Mouse (Mus musculus): ENCODE data around the gene Klhdc8b. TPM values are rescaled to one million over a fixed set of nuclear protein-coding genes. Genes with fewer than 3 reads are reported as not detected.

The Klhdc8b gene
- polyA plus RNA-seq, 1 experiment from 2014 or later = 36.0 TPM

DNA sequence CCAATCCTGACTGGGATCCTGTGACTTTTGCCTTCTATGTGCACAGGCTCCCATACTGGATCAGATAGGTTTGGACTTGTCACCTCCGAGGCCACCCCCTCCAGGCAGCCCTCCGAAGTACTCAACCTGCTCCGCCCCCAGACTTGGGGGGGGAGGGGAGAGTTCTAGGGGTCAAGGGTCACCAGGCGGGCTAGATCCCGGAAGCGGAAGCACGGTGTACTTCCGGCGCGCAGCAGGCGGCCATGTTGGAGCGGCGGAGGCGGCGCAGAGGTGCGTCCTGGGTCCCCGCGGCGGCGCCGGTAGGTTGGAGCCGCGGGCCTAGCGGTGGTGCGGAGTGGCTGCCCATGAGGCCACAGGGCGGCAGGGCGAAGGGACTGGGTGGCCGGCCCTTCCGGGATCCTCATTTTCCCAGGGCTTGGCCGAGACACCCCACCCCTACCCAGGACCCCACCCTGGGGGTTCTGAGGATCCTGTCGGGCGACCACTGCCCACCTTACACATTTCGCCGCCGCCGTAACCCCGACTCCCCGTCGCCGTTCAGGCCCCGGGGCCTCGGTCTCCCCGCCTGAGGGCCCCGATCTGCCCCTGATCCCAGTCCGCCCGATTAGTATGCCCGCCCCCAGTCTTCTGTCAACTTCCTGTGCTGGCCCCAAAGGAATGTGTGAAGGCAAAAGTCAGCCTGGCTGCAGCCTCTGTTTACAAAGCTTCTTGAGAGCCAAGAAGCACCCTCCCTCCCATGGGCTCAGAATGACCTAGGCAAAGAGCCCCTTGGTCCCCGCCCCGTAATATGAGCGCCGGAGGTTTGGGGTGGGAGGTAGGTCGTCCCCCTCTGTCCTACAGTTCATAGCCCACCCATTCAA is 832 bp downstream of the Klhdc8b start, which contains the start of gene Ccdc71:
Ccdc71 (plus strand) TSS at position 209 of the 860 bp plus-strand sequence.
- Histone ChIP-seq H3K27ac (peak within 1 kb of the TSS; percentile 87), H3K4me3 (replicated peaks) (peak within 1 kb of the TSS; percentile 91), H3K9me3 (no peaks in the 10 kb centered on the region), H3K4me2 (peak within 1 kb of the TSS; percentile 92), H3K4me1 (replicated peaks) (peaks cover 12% of the 10 kb centered on the region), H3K36me3 (peaks cover 29% of the 10 kb centered on the region), H3K9ac (replicated peaks) (peak within 1 kb of the TSS; percentile 90), H3K27me3 (no peaks in the 10 kb centered on the region)
- peak; percentile 66 for ATAC-seq (ENCODE audit: insufficient number of reproducible peaks, insufficient read depth, low FRiP score, low TSS enrichment, low read depth)
- under 1% methylated on average over 52 of the region's 52 CpGs for WGBS

- Histone ChIP-seq H3K4me3 (replicated peaks) (peak overlapping the region; percentile 91), H3K27ac (peak overlapping the region; percentile 87; the same call in 1 of the 2 replicates), H3K4me2 (peak overlapping the region; percentile 92), H3K9me3 (no peaks in the 10 kb centered on the region), H3K4me1 (replicated peaks) (peaks cover 12% of the 10 kb centered on the region), H3K27me3 (no peaks in the 10 kb centered on the region), H3K9ac (replicated peaks) (no peak overlapping the region), H3K36me3 (peaks cover 22% of the 10 kb centered on the region)
- ATAC-seq (ENCODE audit: insufficient number of reproducible peaks, insufficient read depth, low FRiP score, low TSS enrichment, low read depth) = no peak
- WGBS = 95% methylated on average over 1 of the region's 1 CpGs
Observed at GRCm38 (mm10) chr9:108459939-108460318, 1.5 kb downstream of the Klhdc8b start.

DNA sequence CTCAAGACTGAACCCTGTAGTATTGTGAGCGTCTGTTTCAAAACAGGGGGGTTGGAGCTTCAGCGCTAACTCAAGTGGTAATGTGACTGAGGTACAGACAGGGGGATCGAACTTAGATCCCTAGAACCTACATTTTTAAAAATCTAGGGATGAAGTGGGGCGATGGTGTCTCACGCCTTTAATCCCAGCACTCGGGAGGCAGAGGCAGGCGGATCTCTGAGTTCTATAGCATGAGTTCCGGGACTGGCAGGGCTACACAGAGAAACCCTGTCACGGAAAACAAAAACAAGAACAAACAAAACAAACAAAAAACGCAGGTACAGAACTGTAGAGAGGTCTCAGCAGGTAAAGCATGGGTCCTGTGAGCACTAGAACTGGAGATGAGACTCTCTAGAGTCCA is 4.4 kb downstream of the Klhdc8b start:
- 85% methylated on average over 10 of the region's 10 CpGs for WGBS
- no peak overlapping the region for H3K9ac ChIP-seq (replicated peaks)
- no peak overlapping the region for H3K27ac ChIP-seq
- peaks cover 23% of the 10 kb centered on the region for H3K4me1 ChIP-seq (replicated peaks)
- no peak for ATAC-seq (ENCODE audit: insufficient number of reproducible peaks, insufficient read depth, low FRiP score, low TSS enrichment, low read depth)
- H3K4me3 ChIP-seq (replicated peaks) = no peak overlapping the region
- no peaks in the 10 kb centered on the region for H3K9me3 ChIP-seq
- H3K4me2 ChIP-seq = no peak overlapping the region
- no peaks in the 10 kb centered on the region for H3K36me3 ChIP-seq
- no peaks in the 10 kb centered on the region for H3K27me3 ChIP-seq

GRCm38 (mm10) chr9:108455747-108456571 is 5.4 kb downstream of the Klhdc8b start:
- H3K9me3 ChIP-seq = no peaks in the 10 kb centered on the region
- H3K4me2 ChIP-seq = no peak overlapping the region
- no peak overlapping the region for H3K4me3 ChIP-seq (replicated peaks)
- WGBS = 75% methylated on average over 12 of the region's 12 CpGs
- H3K27ac ChIP-seq = no peak overlapping the region
- H3K27me3 ChIP-seq = no peaks in the 10 kb centered on the region
- no peaks in the 10 kb centered on the region for H3K36me3 ChIP-seq
- H3K4me1 ChIP-seq (replicated peaks) = peaks cover 25% of the 10 kb centered on the region
- no peak overlapping the region for H3K9ac ChIP-seq (replicated peaks)
- no peak for ATAC-seq (ENCODE audit: insufficient number of reproducible peaks, insufficient read depth, low FRiP score, low TSS enrichment, low read depth)

DNA sequence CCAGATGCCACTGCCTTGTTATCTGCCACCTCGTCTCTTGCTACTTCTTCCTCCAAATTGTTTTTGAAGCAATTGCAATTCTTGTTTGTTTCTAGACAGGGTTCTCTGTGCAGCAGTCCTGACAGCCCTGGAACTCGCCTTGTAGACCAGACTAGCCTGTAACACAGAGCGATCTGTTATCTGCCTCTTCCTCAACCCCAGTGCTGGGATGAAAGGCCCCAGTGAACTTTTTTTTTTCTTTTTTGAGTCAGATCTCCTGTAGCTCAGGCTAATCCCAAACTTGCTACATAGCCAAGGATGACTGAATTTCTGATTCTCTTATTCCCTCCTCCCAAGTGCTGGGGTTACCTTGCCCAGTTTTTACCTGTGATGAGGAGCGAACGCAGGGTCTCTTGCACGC is 7.0 kb downstream of the Klhdc8b start:
- Histone ChIP-seq H3K27ac (no peak overlapping the region), H3K4me3 (replicated peaks) (no peak overlapping the region), H3K9me3 (no peaks in the 10 kb centered on the region), H3K9ac (replicated peaks) (no peak overlapping the region), H3K4me2 (no peak overlapping the region), H3K36me3 (peaks cover 1% of the 10 kb centered on the region; the same call in 1 of the 2 replicates), H3K27me3 (no peaks in the 10 kb centered on the region), H3K4me1 (replicated peaks) (peaks cover 40% of the 10 kb centered on the region)
- no peak for ATAC-seq (ENCODE audit: insufficient number of reproducible peaks, insufficient read depth, low FRiP score, low TSS enrichment, low read depth)
- WGBS = 85% methylated on average over 6 of the region's 6 CpGs

DNA sequence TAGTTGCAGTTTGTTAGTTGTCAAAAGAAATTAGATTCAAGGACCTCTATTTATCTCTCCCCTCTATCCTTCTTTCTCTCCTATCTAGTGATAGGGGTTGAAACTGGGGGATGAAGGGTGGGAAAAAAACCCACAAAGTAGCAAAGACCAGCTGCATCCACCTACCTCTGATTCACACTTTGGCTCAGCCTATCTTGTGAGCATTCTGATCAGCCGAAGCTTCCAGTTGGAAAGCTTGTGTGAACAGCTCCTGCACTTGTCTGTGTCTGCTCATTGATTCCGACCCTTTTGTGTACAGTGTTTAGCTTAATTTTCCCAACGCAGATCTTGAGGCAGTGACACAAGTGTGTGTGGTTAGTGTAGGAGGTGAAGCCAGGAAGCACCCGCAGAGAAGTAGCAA is 7.9 kb downstream of the Klhdc8b start:
- ATAC-seq (ENCODE audit: insufficient number of reproducible peaks, insufficient read depth, low FRiP score, low TSS enrichment, low read depth) = no peak
- Histone ChIP-seq H3K36me3 (peaks cover 11% of the 10 kb centered on the region), H3K4me3 (replicated peaks) (no peak overlapping the region), H3K4me2 (peak overlapping the region; percentile 74), H3K9me3 (no peaks in the 10 kb centered on the region), H3K27ac (peak overlapping the region; percentile 89; the same call in 1 of the 2 replicates), H3K27me3 (no peaks in the 10 kb centered on the region), H3K9ac (replicated peaks) (peak overlapping the region; percentile 63), H3K4me1 (replicated peaks) (peaks cover 42% of the 10 kb centered on the region)
- WGBS = 89% methylated on average over 4 of the region's 4 CpGs

DNA sequence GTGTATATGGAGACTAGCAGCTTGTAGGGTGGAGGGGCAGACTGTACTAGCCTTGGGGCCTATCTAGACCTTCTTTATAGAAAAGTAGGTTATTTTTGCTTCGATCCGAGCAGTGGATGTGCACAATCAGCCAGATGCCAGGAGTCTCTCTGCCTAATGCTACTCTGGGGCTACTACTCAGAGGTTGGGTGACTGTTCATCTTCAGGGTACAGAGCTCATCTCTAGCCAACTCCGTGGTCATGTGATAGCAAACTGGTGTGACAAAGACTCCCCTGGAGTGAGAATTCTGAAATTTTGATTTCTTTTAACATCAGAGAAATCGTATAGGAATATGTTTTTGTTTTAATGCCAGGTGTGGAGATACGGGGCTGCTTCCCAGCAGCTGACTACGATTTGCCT is 8.5 kb downstream of the Klhdc8b start:
- H3K27ac ChIP-seq = peak overlapping the region; percentile 89
- WGBS = 40% methylated on average over 6 of the region's 6 CpGs
- H3K36me3 ChIP-seq = peaks cover 16% of the 10 kb centered on the region
- H3K27me3 ChIP-seq = no peaks in the 10 kb centered on the region
- no peaks in the 10 kb centered on the region for H3K9me3 ChIP-seq
- H3K4me1 ChIP-seq (replicated peaks) = peaks cover 42% of the 10 kb centered on the region
- peak overlapping the region; percentile 74 for H3K4me2 ChIP-seq
- peak overlapping the region; percentile 57 for H3K4me3 ChIP-seq (replicated peaks)
- ATAC-seq (ENCODE audit: insufficient number of reproducible peaks, insufficient read depth, low FRiP score, low TSS enrichment, low read depth) = no peak
- H3K9ac ChIP-seq (replicated peaks) = peak overlapping the region; percentile 63

GRCm38 (mm10) chr9:108452291-108452906 is 9.0 kb downstream of the Klhdc8b start:
- Histone ChIP-seq H3K9me3 (no peaks in the 10 kb centered on the region), H3K9ac (replicated peaks) (peak overlapping the region; percentile 63), H3K4me1 (replicated peaks) (peaks cover 42% of the 10 kb centered on the region), H3K27ac (peak overlapping the region; percentile 89), H3K36me3 (peaks cover 21% of the 10 kb centered on the region), H3K4me3 (replicated peaks) (peak overlapping the region; percentile 57), H3K27me3 (no peaks in the 10 kb centered on the region), H3K4me2 (peak overlapping the region; percentile 74)
- WGBS = under 1% methylated on average over 40 of the region's 40 CpGs
- ATAC-seq (ENCODE audit: insufficient number of reproducible peaks, insufficient read depth, low FRiP score, low TSS enrichment, low read depth) = peak; percentile 91

DNA sequence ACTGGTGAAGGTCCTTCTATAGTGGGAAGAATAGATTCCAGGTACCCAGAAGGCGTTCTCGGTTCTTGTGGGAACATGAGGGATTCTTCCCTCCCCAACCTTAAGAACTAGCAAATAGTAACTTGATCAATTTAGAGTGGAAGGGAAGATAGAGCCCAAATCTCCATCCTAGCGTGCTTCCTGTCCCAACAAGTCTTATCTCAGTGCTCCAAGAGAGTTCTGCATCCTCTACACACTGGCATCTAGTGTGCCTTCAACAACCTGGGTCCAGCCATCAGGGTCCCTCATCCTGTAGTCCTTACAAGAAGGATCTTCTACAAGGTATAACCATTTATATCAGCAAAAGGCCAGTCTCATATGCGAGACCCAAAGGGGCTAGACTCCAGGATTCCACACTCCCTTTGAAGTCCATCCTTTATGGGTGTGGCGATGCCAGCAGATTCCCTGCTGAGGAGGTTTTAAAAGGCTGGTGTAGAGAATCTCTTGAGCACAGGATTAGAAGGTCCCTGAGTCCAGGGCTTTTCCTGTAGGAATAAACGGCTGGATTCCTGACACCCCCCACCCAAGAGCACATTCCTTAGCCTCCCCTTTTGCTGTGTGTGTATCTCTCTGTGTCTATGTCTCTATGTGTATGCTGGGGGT is 9.7 kb downstream of the Klhdc8b start:
- peaks cover 42% of the 10 kb centered on the region for H3K4me1 ChIP-seq (replicated peaks)

GRCm38 (mm10) chr9:108451170-108451493 is 10.2 kb downstream of the Klhdc8b start:
- H3K4me1 ChIP-seq (replicated peaks) = peaks cover 42% of the 10 kb centered on the region
- no peak for ATAC-seq (ENCODE audit: insufficient number of reproducible peaks, insufficient read depth, low FRiP score, low TSS enrichment, low read depth)
- H3K9ac ChIP-seq (replicated peaks) = no peak overlapping the region; the same call in 1 of the 2 replicates

More for the DNA sequence above, 9.7 kb downstream of the Klhdc8b start:
- Histone ChIP-seq H3K4me3 (replicated peaks) (peak overlapping the region; percentile 57), H3K9me3 (no peaks in the 10 kb centered on the region), H3K9ac (replicated peaks) (peak overlapping the region; percentile 63), H3K27ac (peak overlapping the region; percentile 89), H3K27me3 (no peaks in the 10 kb centered on the region), H3K36me3 (peaks cover 23% of the 10 kb centered on the region), H3K4me2 (peak overlapping the region; percentile 74)
- 47% methylated on average over 6 of the region's 6 CpGs for WGBS
- ATAC-seq (ENCODE audit: insufficient number of reproducible peaks, insufficient read depth, low FRiP score, low TSS enrichment, low read depth) = no peak

More at GRCm38 (mm10) chr9:108451170-108451493, 10.2 kb downstream of the Klhdc8b start:
- H3K27ac ChIP-seq = peak overlapping the region; percentile 80
- peaks cover 23% of the 10 kb centered on the region for H3K36me3 ChIP-seq
- H3K9me3 ChIP-seq = no peaks in the 10 kb centered on the region
- peak overlapping the region; percentile 74 for H3K4me2 ChIP-seq
- no peaks in the 10 kb centered on the region for H3K27me3 ChIP-seq
- WGBS = 88% methylated on average over 6 of the region's 6 CpGs
- H3K4me3 ChIP-seq (replicated peaks) = peak overlapping the region; percentile 57
